Mouse (Mus musculus): ENCODE results near the gene Rarres2.
A peak's percentile ranks its signal among the peaks of the same experiment; 100 is the strongest.

Rarres2 gene

DNA sequence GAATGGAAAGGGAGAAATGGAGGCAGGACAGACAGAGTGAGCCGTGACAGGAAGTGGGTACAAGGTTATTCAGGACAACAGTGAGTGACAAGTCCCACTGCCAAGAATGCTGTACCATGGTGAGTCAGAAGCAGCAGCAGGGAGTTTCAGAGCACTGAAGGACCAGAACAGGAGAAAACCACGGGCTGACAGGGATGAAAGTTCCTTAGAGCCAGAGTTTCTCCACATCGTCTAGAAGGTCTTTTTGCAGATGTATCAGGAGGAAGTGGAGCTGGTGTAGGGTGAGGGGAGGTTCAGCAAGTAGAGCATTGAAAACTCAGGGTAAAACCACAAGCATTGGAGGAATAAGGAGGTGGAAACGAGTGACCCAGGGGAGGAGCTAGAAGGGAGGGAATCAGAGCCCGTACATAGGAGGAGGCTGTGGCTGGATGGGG lies 6.6 kb upstream of the Rarres2 start:
- no peak for DNase-seq

DNA sequence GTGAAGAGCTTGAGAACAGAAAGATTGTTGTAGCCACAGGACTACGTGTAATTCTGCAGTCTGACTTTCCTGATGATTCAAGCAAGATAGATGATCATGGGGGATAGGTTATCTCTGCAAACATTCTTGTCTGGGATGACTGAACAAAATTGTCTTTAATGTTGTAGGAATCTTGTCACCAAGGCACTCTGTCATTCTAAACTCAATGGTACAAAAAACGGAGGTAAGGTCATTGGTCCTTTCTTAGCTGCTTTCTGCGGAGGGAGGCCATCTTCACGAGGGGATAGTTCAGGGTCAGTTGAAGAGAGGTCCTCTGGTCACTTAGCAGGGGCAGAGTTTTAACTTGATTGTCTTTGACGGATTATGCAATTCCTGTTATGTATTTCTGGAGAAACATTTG lies 6.1 kb upstream of the Rarres2 start:
- no peak for DNase-seq

- DNase-seq, result no peak
Observed at GRCm38 (mm10) chr6:48573981-48574380, 1.4 kb upstream of the Rarres2 start.

DNA sequence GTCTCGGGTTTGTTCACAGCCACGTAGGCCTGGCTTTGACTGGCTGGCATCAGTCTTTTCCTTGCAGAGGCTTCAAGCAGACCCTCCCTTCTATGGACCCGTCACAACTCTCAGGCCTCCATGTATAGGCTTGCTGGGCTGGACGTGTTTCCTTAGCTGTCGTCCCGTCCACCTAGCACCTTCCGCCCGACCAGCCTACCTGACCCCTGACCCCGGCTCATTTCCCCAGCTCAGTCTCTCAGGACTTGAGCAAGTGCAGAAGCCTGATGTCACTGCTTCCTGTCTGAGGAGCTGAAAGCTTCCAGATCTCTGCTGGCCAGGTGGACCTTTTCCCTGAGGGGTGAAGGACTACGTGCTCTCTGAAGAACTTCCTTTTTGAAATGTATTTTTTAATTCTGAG lies 691 bp upstream of the Rarres2 start:
- DNase-seq, result peak; percentile 73

GRCm38 (mm10) chr6:48572014-48572413 lies 575 bp downstream of the Rarres2 start:
- DNase-seq, result no peak

DNA sequence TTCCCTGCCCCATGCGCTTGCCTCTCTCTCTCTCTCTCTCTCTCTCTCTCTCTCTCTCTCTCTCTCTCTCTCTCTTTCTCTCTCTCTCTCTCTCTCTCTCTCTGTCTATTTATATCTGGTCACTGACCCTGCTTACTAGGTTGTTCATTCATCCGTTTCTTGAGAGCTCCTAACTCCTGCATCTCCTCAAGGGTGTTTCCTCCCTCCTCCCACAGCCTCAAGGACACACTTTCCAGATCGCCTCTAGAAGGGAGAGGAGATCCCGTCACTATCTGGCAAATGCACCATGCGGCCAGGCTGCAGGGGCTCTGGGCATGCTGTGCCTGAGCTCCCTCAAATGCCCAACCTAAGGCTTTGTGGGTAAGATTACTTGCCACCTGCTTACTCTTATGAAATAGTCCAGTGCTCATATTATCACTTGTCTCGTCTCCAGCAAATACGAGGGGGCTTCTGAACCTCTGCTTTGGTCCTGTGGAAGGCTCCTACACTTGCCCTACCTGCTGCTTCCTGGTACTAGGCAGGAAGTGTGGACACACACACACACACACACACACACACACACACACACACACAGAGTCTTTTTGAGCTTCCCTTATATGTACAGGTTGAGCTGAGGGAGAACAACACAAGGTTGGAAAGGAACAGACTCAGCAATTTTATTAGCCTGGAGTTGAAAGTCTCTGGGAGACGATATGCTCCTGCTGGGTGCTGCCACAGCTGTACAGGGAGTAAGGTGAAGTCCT lies 3.4 kb downstream of the Rarres2 start:
- DNase-seq, result no peak

DNA sequence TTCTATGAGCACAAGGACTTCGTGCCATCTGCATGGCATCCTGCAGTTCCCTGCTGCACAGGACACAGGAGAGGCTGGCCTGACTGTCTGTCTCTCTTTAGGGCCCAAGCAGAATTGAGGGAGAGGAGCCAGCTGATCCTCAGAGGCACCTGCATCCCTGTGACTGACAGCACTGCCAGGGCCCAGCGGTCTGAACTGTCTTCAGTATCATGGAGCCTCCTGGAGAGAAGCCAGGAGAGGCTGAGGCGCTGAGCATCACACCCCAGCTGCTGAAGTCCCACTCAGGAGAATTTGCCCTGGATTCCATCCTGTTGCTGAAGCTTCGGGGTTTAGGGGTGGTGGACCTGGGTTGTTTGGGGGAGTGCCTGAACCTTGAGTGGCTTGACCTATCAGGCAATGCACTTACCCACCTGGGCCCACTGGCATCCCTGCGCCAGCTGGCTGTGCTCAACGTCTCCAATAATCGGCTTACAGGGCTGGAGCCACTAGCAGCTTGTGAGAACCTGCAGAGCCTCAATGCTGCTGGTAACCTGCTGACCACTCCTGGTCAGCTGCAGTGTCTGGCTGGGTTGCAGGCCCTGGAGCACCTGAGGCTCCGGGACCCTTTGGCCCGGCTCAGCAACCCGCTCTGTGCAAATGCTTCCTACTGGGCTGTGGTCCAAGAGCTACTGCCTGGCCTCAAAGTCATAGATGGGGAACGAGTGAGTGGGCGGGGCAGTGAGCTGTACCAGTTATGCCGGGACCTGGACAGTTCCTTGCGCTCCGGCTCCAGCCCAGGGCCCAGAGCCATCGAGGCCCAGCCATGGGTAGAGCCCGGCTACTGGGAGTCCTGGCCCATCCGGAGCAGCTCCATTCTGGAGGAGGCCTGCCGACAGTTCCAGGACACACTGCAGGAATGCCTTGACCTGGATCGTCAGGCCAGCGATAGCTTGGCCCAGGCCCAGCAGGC lies 4.3 kb downstream of the Rarres2 start:
- DNase-seq, result peak; percentile 83

DNA sequence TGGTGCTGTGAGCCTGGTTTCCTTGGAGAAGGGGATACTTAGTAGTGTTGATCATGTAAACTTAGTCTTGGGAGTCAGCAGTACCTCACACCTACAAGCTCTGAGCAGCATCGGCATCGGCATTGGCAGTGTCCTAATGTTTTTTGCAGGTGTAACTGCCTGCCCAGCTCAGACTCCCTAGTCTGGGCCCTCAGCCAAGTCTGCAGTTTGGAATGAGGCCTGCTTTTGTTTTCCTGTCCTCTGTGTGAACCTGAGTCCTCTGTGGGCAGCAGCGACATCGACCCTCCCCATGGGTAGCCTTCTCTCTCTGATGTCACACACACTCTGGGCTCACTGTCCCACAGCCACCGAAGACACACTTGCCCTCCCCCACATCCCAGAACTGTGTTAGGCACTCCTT lies 6.3 kb downstream of the Rarres2 start:
- peak; percentile 89 for DNase-seq

- no peak for DNase-seq
Observed at GRCm38 (mm10) chr6:48565693-48566310, 6.8 kb downstream of the Rarres2 start.

GRCm38 (mm10) chr6:48555956-48556355 lies 16.6 kb downstream of the Rarres2 start:
- no peak for DNase-seq

- DNase-seq, result peak; percentile 68
Observed at GRCm38 (mm10) chr6:48555104-48555890, 17.3 kb downstream of the Rarres2 start.

DNA sequence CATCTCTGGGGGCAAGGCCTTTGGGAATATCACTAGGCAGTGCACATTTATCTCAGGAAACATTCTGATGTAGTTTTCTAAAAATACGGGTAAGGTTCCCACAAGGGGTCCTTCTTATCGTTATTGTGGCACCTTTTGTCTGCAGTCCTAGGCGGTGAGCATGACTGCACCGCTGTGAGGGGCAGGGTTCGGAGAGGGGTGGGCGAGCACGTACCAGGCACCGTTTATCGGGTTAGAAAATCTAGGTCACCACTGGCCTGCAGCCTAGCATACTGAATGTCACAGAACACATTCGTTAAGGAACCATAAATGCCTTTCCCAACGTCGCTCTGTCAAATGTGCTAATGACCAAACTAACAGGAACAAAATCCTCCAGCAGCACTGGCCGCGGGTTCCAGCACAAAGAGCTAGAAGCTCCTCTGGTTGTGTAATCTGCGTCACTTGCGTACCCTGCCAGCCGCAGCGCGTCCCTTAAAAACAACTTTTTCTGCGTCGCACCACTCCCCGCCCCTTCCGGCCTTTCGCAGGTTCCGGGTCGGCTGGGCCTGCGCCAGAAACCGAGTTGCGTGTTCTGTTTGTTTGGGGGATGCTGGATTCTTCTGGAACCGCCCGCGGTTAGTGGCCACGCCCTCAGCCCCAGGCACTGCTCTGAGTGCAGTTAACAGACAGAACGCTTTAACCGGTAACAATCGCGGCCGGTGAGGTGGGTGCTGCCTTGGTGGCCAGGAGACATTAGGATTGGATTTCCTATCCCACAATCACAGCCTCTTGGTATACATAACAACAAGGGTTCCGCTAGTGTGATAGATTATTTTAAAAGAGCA lies 18.1 kb downstream of the Rarres2 start, which contains the start of gene Lrrc61:
Lrrc61 (plus strand) TSS at position 517 of the 824 bp plus-strand sequence.
- DNase-seq, result peak; percentile 99

DNA sequence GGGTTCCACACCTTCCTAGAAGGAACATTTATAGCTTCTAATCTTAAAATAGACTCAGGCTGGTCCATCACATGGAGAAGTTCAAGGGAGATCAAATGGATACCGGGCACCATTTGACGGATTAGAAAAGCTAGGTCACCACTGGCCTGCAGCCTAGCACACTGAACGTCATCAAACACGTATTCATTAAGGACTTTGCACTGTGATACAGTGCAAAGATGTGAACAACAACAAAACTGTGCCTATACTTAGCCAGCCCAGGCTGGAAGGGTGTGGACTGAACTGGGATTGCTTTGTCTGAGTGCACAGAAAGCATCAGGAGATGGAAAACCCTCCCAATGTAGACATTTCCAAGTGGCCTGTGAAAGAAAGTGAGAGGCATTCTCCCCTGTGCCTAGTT lies 18.8 kb downstream of the Rarres2 start:
- DNase-seq, result no peak

DNA sequence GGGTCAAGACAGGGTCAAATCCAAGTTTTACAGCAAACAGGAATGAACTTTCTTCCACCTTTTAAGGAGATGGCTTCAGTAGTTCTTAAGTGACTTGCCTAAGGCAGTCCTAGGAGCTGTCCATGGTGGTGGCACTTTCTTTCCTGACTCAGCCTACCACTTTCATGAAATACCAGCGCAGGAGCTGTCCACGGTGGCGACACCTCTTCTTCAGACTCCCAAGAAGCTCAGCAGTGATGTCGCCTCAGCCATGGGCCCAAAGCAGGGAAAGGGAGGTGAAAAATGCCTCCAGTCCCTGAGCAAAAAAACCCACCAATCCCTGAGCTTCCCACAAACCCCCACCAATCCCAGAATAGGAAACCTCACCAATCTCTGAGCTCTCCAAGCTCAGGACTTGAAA lies 19.7 kb downstream of the Rarres2 start:
- peak; percentile 62 for DNase-seq

DNA sequence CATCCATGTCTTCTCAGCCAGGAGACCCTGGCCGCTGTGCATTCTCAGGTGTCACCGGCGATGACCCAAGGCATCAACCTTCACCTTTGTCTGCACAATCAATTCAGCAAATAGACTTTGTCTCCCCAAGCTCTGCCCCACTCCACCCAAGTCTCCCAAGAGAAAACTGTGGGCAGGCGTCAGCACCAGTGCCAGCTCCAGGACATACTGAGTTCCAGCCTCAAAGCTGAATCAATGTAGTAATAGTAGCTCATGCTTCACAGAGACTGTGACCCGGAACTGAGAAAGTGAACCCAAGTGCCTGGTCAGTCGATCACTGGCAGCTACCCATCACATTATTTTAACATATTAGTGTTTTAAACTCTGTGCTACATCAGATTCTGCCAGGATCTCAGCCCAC lies 24.3 kb downstream of the Rarres2 start:
- no peak for DNase-seq

- DNase-seq, result no peak
Observed at GRCm38 (mm10) chr6:48546858-48547257, 25.7 kb downstream of the Rarres2 start.

DNA sequence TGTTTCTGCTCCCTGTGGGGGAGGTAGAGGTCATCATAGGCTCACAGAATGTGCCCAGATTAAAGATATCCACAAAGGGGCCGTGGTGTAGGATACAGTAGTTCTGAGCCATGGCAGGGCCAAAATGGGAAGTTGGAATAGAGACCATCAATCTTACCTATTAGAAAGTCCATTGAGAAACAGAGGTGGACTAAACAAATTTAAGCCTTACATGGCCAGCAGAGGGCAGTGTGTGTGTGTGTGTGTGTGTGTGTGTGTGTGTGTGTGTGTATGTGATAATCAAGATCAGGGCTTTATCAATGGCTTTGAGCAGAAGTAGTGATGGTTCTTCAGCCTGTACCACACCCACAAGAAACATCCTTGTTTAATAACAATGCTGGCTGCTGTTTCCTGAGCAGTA lies 26.3 kb downstream of the Rarres2 start:
- peak; percentile 69 for DNase-seq

- DNase-seq, result no peak
Observed at GRCm38 (mm10) chr6:48545251-48545650, 27.3 kb downstream of the Rarres2 start.

- DNase-seq, result no peak
Observed at GRCm38 (mm10) chr6:48542631-48543030, 30.0 kb downstream of the Rarres2 start.

- DNase-seq, result peak; percentile 55
Observed at GRCm38 (mm10) chr6:48541560-48542450, 30.8 kb downstream of the Rarres2 start.
